Comparison of ENCODE assay signal across 9 mouse cellular contexts in genomic region chr11:101937108-101937507, GRCm38 (mm10). TPM values are rescaled to one million over a fixed set of nuclear protein-coding genes. Genes with fewer than 3 reads are reported as not detected.
DNase-seq lines count a peak whose midpoint lies in the region; ATAC-seq and TF ChIP-seq lines count a peak whose summit lies in the region.
"Had no signal": no experiment of that assay in that cellular context is flagged by ENCODE, and none has a peak within 500 bp of the region (broad histone marks: within the 10 kb centered on the region; RNA-seq: fewer than 3 reads in every experiment).

No protein-coding gene starts in this region.

- WGBS in lung, adult 2 months, result 1% methylated on average over 32 of the region's 32 CpGs
- under 1% methylated on average over 32 of the region's 32 CpGs for WGBS in forebrain, embryonic 11.5 days
- under 1% methylated on average over 32 of the region's 32 CpGs for WGBS in intestine, embryonic 16.5 days

- peak overlapping the region; percentile 58 for H3K9ac ChIP-seq in forebrain, embryonic 11.5 days (ENCODE audit: low read length)
- H3K9ac ChIP-seq in intestine, embryonic 16.5 days (ENCODE audit: low read depth, low read length), result peak overlapping the region; percentile 70

- H3K27me3 ChIP-seq in forebrain, embryonic 11.5 days (ENCODE audit: control insufficient read depth, insufficient read depth, low read length), result peaks cover 15% of the 10 kb centered on the region
- H3K27me3 ChIP-seq in intestine, embryonic 16.5 days (replicated peaks; ENCODE audit: control insufficient read depth, insufficient read depth, low read length), result no peaks in the 10 kb centered on the region; the same call in 1 of the 2 replicates

- H3K36me3 ChIP-seq in forebrain, embryonic 11.5 days (ENCODE audit: control insufficient read depth, insufficient read depth, low read length), result no peaks in the 10 kb centered on the region
- no peaks in the 10 kb centered on the region for H3K36me3 ChIP-seq in intestine, embryonic 16.5 days (ENCODE audit: control insufficient read depth, insufficient read depth, low read length)

- peak; percentile 11 for DNase-seq in lung, adult 2 months
- DNase-seq in lung, postnatal 25 days (ENCODE audit: low spot score), result no peak
- no peak for DNase-seq in forebrain, embryonic 11.5 days (ENCODE audit: low spot score)
- DNase-seq in lung, postnatal 4 days, result peak; percentile 36 to 58
- DNase-seq in thymus, postnatal 4 days, result no peak
- no peak for DNase-seq in thymus, postnatal 14 days
- DNase-seq in gastrocnemius, adult 18-20 months (ENCODE audit: low spot score), result no peak

- H3K4me3 ChIP-seq in lung, adult 2 months (replicated peaks; ENCODE audit: extremely low read depth, low read depth, low read length), result peak overlapping the region; percentile 39
- H3K4me3 ChIP-seq in forebrain, embryonic 11.5 days (ENCODE audit: low read depth, low read length), result peak overlapping the region; percentile 38
- peak overlapping the region; percentile 48 for H3K4me3 ChIP-seq in intestine, embryonic 16.5 days (ENCODE audit: low read length)
- H3K4me3 ChIP-seq: myocyte had no signal

- H3K4me2 ChIP-seq in forebrain, embryonic 11.5 days (ENCODE audit: low read depth, low read length, severe bottlenecking), result peak overlapping the region; percentile 85
- peak overlapping the region; percentile 87 for H3K4me2 ChIP-seq in intestine, embryonic 16.5 days (ENCODE audit: low read depth, low read length)

- no peak overlapping the region for H3K27ac ChIP-seq in forebrain, embryonic 11.5 days (ENCODE audit: low read depth, low read length)
- no peak overlapping the region for H3K27ac ChIP-seq in intestine, embryonic 16.5 days (ENCODE audit: low read length)

- no peak for TF ChIP-seq POLR2A in lung, adult 2 months (IDR thresholded peaks at IDR 0.05; ENCODE audit: borderline replicate concordance, extremely low read depth, low read depth, low read length)

- no peak for ATAC-seq in forebrain, embryonic 11.5 days (replicated peaks; ENCODE audit: low FRiP score)
- peak; percentile 53 for ATAC-seq in intestine, embryonic 16.5 days

- no peak for TF ChIP-seq CTCF in lung, adult 2 months (IDR thresholded peaks at IDR 0.05; ENCODE audit: insufficient read depth, low read length)

- H3K4me1 ChIP-seq in lung, adult 2 months (ENCODE audit: control insufficient read depth, insufficient read depth, low read length), result no peaks in the 10 kb centered on the region
- H3K4me1 ChIP-seq in forebrain, embryonic 11.5 days (replicated peaks; ENCODE audit: control insufficient read depth, insufficient read depth, low read length), result 0 out of 2 replicates have a peak, but pooled peaks cover 2% of the 10 kb centered on the region
- peaks cover 7% of the 10 kb centered on the region; the same call in 1 of the 2 replicates for H3K4me1 ChIP-seq in intestine, embryonic 16.5 days (ENCODE audit: control insufficient read depth, insufficient read depth, low read length)

- no peaks in the 10 kb centered on the region for H3K9me3 ChIP-seq in forebrain, embryonic 11.5 days (ENCODE audit: control insufficient read depth, low read length)
- no peaks in the 10 kb centered on the region for H3K9me3 ChIP-seq in intestine, embryonic 16.5 days (ENCODE audit: control insufficient read depth, low read length)

RNA-seq across cellular contexts. Expression of gene Sost, which starts 29.7 kb away (rescaled TPM):
- 2.0 and 2.2 TPM in 2 replicates for polyA plus RNA-seq in lung, adult 2 months (2012; rRNA removed)
- polyA plus RNA-seq in forebrain, embryonic 11.5 days (2014; fragmentation: Nextera tagmentation; extraction: Ambion mirVana), result not detected in 2 replicates
- 0.12 TPM in 1 of 2 replicates, not detected in the other for polyA plus RNA-seq in intestine, embryonic 16.5 days (2015; fragmentation: Nextera tagmentation; extraction: Ambion mirVana)
- total RNA-seq in gastrocnemius, adult 18-20 months (2021), result not detected

RNA-seq across cellular contexts. Expression of gene Meox1, which starts 42.9 kb away (rescaled TPM):
- polyA plus RNA-seq in lung, adult 2 months (2012; rRNA removed), result 4.3 and 4.4 TPM in 2 replicates
- polyA plus RNA-seq in forebrain, embryonic 11.5 days (2014; fragmentation: Nextera tagmentation; extraction: Ambion mirVana), result 0.21 TPM in 1 of 2 replicates, not detected in the other
- 5.0 and 5.1 TPM in 2 replicates for polyA plus RNA-seq in intestine, embryonic 16.5 days (2015; fragmentation: Nextera tagmentation; extraction: Ambion mirVana)
- 1 to 10 TPM; 1.3 to 3.8 TPM for total RNA-seq in gastrocnemius, adult 18-20 months (2021)

RNA-seq across cellular contexts. Expression of gene Cfap97d1, which starts 47.0 kb away (rescaled TPM):
- polyA plus RNA-seq in lung, adult 2 months (2012; rRNA removed), result not detected in 2 replicates
- not detected in 2 replicates for polyA plus RNA-seq in forebrain, embryonic 11.5 days (2014; fragmentation: Nextera tagmentation; extraction: Ambion mirVana)
- polyA plus RNA-seq in intestine, embryonic 16.5 days (2015; fragmentation: Nextera tagmentation; extraction: Ambion mirVana), result not detected in 2 replicates
- total RNA-seq in gastrocnemius, adult 18-20 months (2021), result not detected
- polyA plus RNA-seq: myocyte had no signal

RNA-seq across cellular contexts. Expression of gene Dusp3, which starts 49.7 kb away (rescaled TPM):
- 176 and 296 TPM in 2 replicates for polyA plus RNA-seq in lung, adult 2 months (2012; rRNA removed)
- polyA plus RNA-seq in forebrain, embryonic 11.5 days (2014; fragmentation: Nextera tagmentation; extraction: Ambion mirVana), result 10.4 and 11.6 TPM in 2 replicates
- polyA plus RNA-seq in intestine, embryonic 16.5 days (2015; fragmentation: Nextera tagmentation; extraction: Ambion mirVana), result 27.6 and 29.5 TPM in 2 replicates
- total RNA-seq in gastrocnemius, adult 18-20 months (2021), result 100 to 1,000 TPM; 153 to 161 TPM

Comparison
In these comparisons a context has a peak if more than half of its experiments do, and no peak if none do; other contexts are left out.
1. DNase-seq: peak in lung, adult 2 months (single experiment) and lung, postnatal 4 days (2 of 2); none in lung, postnatal 25 days (single experiment), forebrain, embryonic 11.5 days (single experiment), thymus, postnatal 4 days (single experiment), thymus, postnatal 14 days (single experiment) and gastrocnemius, adult 18-20 months (single experiment).
2. Peak in every context shown above with its lines, with median percentiles within 50 percentile points of each other: H3K4me3 ChIP-seq.